Mouse (Mus musculus) large intestine, adult 2 months (tissue): ENCODE results near the gene Rarg. TPM values are rescaled to one million over a fixed set of nuclear protein-coding genes. Genes with fewer than 3 reads are reported as not detected.
"Not testable (repeated sequence)": the region's sequence is repeated elsewhere in the genome, so short reads cannot be mapped to it uniquely, and the experiment has no call there.

Experiments
- DNase-seq: peaks from one replicate; pipeline ENCODE4 v3.0.0-alpha.2; 2012; ENCODE audit warnings: low read depth, low spot score
- WGBS: fragments of 180-500 bp; shearing (Covaris S2); methylation state at CpG from one replicate; pipeline ENCODE4 v1.1.7; 2018; 5-methylcytosine and 5-hydroxymethylcytosine counted together
- polyA plus RNA-seq: library from polyadenylated mRNA; depleted of rRNA; stranded (reverse); fragments of >200 nt; gene quantifications from 2 replicates; pipeline ENCODE4 v1.2.3, GENCODE M21; 2012

Rarg gene
- polyA plus RNA-seq, 1 experiment, result 8.6 TPM

DNA sequence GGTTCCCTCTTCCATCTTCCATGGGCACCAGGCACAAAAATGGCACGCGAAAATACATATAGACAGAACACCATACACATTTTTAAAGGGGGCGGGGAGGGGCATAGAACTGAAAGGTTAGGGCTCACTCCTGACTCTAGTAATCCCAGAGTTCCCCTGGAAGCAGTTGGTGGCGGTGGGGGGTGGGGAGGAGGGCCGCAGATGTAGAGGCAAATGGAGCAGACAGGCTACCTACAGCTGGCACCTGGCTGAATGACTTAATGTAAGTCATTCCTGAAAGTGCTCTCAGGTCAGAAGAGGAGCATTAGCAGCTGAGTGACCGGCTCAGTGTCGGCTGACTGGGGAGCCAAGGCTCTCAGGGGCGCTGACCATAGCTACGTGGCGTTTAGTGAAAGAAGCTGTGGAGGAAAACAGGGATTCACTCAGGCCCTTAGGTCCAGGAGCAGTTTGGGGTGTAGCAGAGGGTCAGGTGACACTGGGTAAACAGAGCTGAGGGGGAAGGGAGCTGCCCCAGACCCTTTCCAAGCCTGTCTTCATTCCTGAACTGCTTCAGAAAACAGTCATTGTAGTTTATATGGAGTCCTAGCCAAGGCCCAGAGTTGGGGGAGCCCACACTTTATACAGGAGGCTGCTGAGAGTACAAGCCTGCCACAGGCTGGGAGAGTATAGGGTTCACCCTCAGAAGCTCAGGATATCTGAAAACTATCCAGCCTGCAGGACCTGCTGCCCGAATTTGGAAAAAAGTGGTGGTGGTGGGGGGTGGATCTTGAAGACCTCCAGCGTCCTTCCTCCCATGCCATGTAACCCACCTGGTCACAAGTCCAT, 14.7 kb downstream of the Rarg start:
- 55% methylated on average over 12 of the region's 12 CpGs for WGBS
- no peak for DNase-seq

DNA sequence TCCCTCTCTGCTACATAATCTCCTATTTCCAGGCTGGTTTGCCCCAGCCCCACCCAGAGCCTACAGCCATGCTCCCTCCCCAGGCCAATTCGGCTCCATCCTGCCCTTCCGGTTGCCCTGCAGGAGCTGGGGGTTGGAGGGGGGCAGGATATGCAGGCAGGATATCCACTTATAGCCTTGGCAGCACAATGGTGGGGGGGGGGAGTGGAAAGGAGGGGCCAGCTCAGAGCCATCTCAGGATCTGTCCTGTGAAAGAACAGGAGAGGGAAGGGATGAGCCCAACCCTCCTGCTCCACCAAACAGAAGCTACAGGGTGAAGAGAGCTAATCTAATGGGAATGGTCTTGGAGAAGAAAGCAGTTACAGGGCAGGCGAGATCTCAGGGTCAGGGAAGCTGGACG, 16.7 kb downstream of the Rarg start:
- 90% methylated on average over 4 of the region's 4 CpGs for WGBS
- DNase-seq, result no peak

GRCm38 (mm10) chr15:102239851-102240250, 17.5 kb downstream of the Rarg start:
- 83% methylated on average over 11 of the region's 11 CpGs for WGBS
- no peak for DNase-seq

GRCm38 (mm10) chr15:102239260-102239590, 18.1 kb downstream of the Rarg start:
- 17% methylated on average over 9 of the region's 9 CpGs for WGBS
- DNase-seq, result no peak

DNA sequence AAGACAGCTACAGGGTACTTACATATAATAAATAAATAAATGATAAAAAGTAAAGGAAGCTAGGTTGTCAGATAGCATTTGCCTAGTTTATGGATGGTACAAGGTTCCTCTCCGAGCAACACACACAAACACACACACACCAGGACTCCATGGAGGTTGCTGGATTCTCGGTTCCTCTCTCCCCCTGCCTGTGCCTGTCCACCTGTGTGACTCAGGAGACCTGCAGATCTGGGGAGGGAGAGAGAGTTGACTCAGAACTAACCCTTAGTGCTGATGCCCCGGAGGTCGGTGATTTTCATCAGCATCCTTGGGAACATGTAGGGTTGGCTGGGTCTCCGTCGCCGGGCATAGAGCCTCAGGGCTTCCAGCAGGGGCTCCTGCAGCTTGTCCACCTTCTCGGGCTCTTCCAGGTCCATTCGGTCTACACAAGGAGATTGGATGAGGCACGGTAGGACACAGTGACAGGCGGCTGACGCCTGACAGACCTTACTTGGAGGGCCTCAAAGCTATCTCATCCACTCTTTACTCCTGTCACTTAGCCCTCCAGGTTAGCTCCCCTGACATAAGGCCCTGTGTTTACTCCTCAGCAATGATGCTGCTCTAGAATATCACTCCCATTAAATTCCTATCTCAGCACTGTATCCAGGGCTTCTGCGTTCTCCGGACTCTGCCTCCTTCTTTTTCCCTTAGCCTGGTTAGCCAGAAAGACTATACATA, 18.6 kb downstream of the Rarg start:
- WGBS, result 91% methylated on average over 14 of the region's 14 CpGs
- DNase-seq, result no peak

DNA sequence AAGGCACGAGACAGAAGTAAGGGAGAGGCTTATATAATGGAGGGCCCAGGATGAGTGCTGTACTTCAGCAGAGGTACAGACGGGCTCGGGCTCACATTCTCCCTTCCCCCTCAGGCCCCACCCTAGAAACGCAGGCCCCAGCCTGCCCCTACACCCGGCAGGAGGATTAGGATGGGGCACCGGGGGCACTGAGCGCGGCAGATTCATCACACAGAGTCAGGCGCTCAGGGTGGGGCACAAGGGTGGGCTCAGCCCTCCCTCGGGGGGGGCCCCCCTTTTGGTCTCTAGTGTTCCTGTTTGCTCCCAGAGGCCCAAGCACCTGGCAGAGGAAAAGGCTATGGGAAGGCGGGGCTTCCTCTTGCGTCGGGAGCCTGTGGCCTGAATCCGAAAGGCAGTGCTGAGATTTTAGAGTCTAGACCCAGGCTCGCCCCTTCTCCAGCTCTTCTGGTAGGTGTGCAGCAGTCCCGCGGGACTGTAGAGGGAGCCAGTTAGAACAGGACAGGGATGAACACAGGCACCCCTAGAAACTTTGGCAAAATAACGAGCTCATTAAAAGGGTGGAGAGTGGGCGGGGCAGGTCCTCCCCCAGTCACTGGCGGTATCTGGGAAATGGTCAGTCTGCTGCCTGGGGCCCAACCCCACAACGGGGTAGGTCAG, 21.8 kb downstream of the Rarg start:
- 13% methylated on average over 21 of the region's 21 CpGs for WGBS
- no peak for DNase-seq

- 11% methylated on average over 2 of the region's 2 CpGs for WGBS
Measured at GRCm38 (mm10) chr15:102233896-102234295, 23.4 kb downstream of the Rarg start.

DNA sequence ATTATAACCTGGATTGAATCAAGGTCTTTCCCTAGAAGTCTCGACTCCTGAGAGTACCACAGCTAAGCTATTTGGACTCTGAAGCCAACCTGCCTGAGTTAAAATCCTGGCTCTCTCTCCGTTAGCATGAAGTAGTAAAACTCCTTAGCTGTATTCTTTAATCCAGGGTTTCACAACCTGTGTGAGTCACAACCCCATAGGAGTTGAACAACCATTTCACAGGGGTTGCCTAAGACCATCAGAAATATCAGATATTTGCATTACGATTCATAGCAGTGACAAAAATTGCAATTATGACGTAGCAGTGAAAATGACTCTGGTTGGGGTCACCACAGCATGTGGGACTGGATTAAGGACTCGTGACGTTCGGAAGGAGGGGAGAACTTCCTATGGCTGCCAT, 24.6 kb downstream of the Rarg start:
- 74% methylated on average over 7 of the region's 7 CpGs for WGBS
- no peak for DNase-seq

More at GRCm38 (mm10) chr15:102233896-102234295, 23.4 kb downstream of the Rarg start:
- DNase-seq, result no peak

DNA sequence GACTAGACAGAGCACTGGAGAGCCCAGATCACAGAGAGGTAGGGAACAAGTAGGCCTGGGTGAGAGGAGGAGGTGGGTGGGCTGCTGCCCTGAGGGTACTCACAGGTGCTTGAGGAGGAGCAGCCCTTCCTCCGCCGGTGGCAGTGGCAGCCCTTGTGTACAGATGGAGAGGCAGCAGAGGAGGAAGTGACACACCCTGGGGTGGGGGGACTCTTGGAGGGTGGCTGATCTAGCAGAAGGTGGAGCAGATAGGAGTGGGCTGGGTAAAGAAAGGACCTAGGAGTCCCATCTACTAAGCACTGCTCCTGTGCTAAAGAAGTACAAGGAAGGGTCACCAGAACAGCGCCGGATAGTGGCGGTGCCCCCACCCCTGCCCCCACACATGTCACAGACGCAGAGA, 25.6 kb downstream of the Rarg start, which contains the start of gene Itgb7:
Itgb7 (minus strand) TSS at position 197 of the 400 bp plus-strand sequence.
- DNase-seq, result no peak

DNA sequence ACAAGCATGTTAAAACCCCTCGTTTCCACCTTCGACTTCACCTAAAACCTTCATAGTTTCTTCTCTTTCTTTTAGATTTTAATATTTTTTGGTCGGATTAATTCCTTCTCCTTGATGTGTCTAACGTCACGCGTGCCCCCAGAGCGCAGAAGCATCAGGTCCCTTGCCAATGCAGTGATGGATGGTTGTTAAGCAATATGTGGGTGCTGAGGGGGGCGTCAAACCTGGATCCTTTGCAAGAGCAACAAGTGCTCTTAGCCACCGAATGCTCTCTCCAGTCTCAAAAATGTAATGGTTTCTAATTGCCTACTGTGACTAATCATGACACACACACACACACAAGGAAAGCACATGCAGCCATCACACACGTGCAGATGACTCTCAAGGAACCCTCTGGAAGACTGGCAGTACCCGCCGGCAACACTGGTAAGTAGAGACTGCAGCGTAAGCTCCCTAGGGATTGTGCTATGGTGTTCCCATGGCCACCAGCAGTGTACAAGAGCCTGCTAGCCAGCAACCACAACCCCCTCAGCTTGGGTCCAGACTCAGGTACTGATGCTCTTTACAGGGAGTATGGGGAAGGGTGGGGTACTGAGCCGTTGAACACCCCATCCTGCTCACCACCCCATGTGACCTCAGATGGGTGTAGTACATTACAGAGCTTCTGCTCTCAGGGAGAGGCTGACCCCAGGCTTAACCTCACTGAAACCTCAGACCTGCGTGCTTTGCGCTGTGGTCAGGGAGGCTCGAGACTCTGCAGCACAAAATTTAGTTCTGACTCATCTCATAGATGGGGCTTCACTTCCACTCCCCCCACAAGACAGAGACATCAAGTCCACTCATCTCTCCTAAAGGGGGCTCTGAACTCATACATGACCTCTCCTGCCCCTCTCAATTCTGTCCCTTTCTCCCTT, 26.7 kb downstream of the Rarg start:
- DNase-seq, result no peak
- WGBS, result 81% methylated on average over 17 of the region's 17 CpGs

More for the DNA sequence above, 25.6 kb downstream of the Rarg start, which contains the start of gene Itgb7:
- 25% methylated on average over 6 of the region's 6 CpGs for WGBS

- not testable (repeated sequence) for DNase-seq
- 55% methylated on average over 6 of the region's 6 CpGs for WGBS
Measured at GRCm38 (mm10) chr15:102225619-102226018, 31.7 kb downstream of the Rarg start.

- no peak for DNase-seq
- WGBS, result 26% methylated on average over 21 of the region's 21 CpGs
Measured at GRCm38 (mm10) chr15:102224992-102225617, 32.2 kb downstream of the Rarg start.

- WGBS, result 6% methylated on average over 43 of the region's 43 CpGs
- no peak for DNase-seq
Measured at GRCm38 (mm10) chr15:102224186-102224991, 32.9 kb downstream of the Rarg start.

DNA sequence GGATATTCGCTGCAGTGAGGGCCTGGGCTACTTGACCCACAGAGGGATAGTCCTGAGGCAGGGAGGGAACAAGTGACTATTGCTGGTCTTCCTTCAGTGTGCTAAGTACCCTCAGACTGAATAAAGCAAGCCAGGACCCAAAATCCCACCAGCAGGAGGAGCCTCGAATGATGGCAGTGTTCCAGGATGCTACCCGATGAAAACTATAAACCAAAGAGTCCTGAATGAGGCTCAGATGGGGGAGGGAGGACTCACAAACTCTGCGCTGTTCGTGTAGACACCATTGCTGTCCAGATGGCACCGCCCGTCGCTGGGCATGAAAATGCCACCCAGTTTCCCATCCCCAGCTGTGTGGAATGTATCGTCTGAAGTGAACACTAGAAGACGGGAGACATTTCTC, 34.9 kb downstream of the Rarg start:
- DNase-seq, result no peak
- WGBS, result 63% methylated on average over 10 of the region's 10 CpGs

- 84% methylated on average over 7 of the region's 7 CpGs for WGBS
- DNase-seq, result no peak
Measured at GRCm38 (mm10) chr15:102217325-102217724, 40.0 kb downstream of the Rarg start.

DNA sequence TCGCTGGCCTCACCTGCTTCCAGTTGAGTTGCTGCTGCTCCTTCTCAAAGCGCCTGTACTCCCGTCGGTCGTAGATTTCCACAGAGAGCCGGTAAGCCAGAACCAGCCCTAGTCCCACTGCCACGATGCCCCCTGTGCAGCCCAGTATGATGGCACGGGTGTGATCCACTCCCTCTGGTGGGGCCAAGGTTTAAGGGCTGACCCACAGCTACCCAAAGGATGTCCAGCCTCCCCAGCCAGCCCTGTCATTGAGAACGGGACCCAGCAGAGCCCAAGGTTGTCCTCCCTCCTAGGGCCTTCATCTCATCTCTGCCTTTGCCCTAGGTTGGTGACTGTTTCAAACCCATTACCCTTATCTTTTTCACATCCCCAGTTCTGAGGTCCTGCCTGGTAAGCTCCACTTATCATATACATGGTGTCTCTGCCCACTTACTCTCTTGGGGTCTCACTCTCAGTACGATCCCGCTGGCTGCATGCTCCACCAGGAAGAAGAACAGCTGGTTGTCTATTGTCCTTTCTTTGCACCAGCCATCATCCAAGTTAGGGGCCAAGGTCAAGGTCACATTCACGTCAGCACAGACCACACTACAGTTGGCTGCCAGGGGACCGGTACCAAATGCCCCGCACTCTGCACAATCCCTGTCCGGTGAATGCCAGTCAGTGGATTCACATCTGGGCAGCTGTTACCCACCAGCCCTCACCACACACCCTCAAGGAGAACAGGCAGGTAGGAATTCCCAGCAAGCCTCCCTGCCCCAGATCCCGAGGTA, 40.7 kb downstream of the Rarg start:
- DNase-seq, result no peak
- WGBS, result 80% methylated on average over 16 of the region's 16 CpGs

- DNase-seq, result no peak
- WGBS, result 61% methylated on average over 6 of the region's 6 CpGs
Measured at GRCm38 (mm10) chr15:102215624-102216023, 41.7 kb downstream of the Rarg start.
